Mouse (Mus musculus) forebrain, embryonic 15.5 days (tissue): ENCODE measurements around the gene Cldn22. TPM values are rescaled to one million over a fixed set of nuclear protein-coding genes. Genes with fewer than 3 reads are reported as not detected.

Source experiments
- ATAC-seq: fragments of 200-750 bp; cut with Nextera tagmentation; replicated peaks from 2 replicates; pipeline ENCODE4 v1.8.0; 2017; ENCODE audit warnings: mild to moderate bottlenecking, moderate TSS enrichment, moderate library complexity
- H3K27ac ChIP-seq: fragments of 300-500 bp; sonication (generic); replicated peaks from 2 replicates; pipeline ENCODE4 v1.5.1; 2015; ENCODE audit warnings: mild to moderate bottlenecking, inconsistent platforms
- H3K27me3 ChIP-seq: fragments of 300-500 bp; sonication (generic); 2 replicates; pipeline ENCODE4 v1.6.1; 2015; ENCODE audit warnings: inconsistent platforms
- H3K36me3 ChIP-seq: fragments of 300-500 bp; sonication (generic); 2 replicates; pipeline ENCODE4 v1.6.1; 2015; ENCODE audit warnings: mild to moderate bottlenecking, inconsistent platforms
- H3K4me1 ChIP-seq: fragments of 300-500 bp; sonication (generic); 2 replicates; pipeline ENCODE4 v1.6.1; 2015; ENCODE audit warnings: inconsistent platforms
- H3K4me2 ChIP-seq: fragments of 300-500 bp; sonication (generic); replicated peaks from 2 replicates; pipeline ENCODE4 v1.6.1; 2015; ENCODE audit warnings: mild to moderate bottlenecking, inconsistent platforms
- H3K4me3 ChIP-seq: fragments of 300-500 bp; sonication (generic); 2 replicates; pipeline ENCODE4 v1.5.1; 2015; ENCODE audit warnings: mild to moderate bottlenecking, inconsistent platforms
- H3K9ac ChIP-seq: fragments of 300-500 bp; sonication (generic); replicated peaks from 2 replicates; pipeline ENCODE4 v1.6.1; 2015; ENCODE audit warnings: mild to moderate bottlenecking, inconsistent platforms
- H3K9me3 ChIP-seq: fragments of 300-500 bp; sonication (generic); 2 replicates; pipeline ENCODE4 v1.6.1; 2016; ENCODE audit warnings: inconsistent platforms
- WGBS: fragments of 180-500 bp; shearing (Covaris S2); methylation state at CpG from one replicate; pipeline ENCODE4 v1.1.7; 2015; ENCODE audit warnings: mixed read lengths; 5-methylcytosine and 5-hydroxymethylcytosine counted together
- polyA plus RNA-seq: library from polyadenylated mRNA; unstranded; fragments of >200 nt; fragmentation: Nextera tagmentation; extraction: Ambion mirVana; gene quantifications from 2 replicates; pipeline ENCODE4 v1.2.1, GENCODE M21; 2015

Cldn22 gene
- polyA plus RNA-seq, 1 experiment from 2014 or later = not detected

- Histone ChIP-seq H3K27me3 (no peaks in the 10 kb centered on the region), H3K36me3 (no peaks in the 10 kb centered on the region), H3K9me3 (no peaks in the 10 kb centered on the region), H3K4me3 (no peak overlapping the region), H3K4me1 (no peaks in the 10 kb centered on the region), H3K4me2 (no peak overlapping the region), H3K9ac (no peak overlapping the region), H3K27ac (no peak overlapping the region)
- ATAC-seq = peak; percentile 80
- 51% methylated on average over 13 of the region's 13 CpGs for WGBS
Observed at GRCm38 (mm10) chr8:47872361-47873107, 48.3 kb downstream of the Cldn22 start.

GRCm38 (mm10) chr8:47874497-47875178 is 50.4 kb downstream of the Cldn22 start:
- no peak overlapping the region for H3K4me3 ChIP-seq
- no peaks in the 10 kb centered on the region for H3K36me3 ChIP-seq
- no peak for ATAC-seq
- no peak overlapping the region for H3K9ac ChIP-seq
- no peaks in the 10 kb centered on the region for H3K27me3 ChIP-seq
- H3K9me3 ChIP-seq = no peaks in the 10 kb centered on the region
- H3K4me1 ChIP-seq = no peaks in the 10 kb centered on the region
- H3K27ac ChIP-seq = no peak overlapping the region
- no peak overlapping the region for H3K4me2 ChIP-seq
- WGBS = 80% methylated on average over 13 of the region's 13 CpGs

Other genes with a start within 250 kb of the Cldn22 start
- 7.3 and 8.3 TPM in 2 replicates for gene Ing2, start 148.9 kb upstream of the Cldn22 start, polyA plus RNA-seq
- 46.1 and 46.2 TPM in 2 replicates for gene Cdkn2aip, start 110.5 kb upstream of the Cldn22 start, polyA plus RNA-seq
- gene Cldn24, start 2.3 kb upstream of the Cldn22 start, polyA plus RNA-seq = not detected in 2 replicates
- gene Wwc2, start 166.4 kb downstream of the Cldn22 start, polyA plus RNA-seq = 4.1 and 4.2 TPM in 2 replicates